Mouse (Mus musculus) cortical plate, adult 2 months (tissue): Measurements from ENCODE around the gene Gm49601. TPM values are rescaled to one million over a fixed set of nuclear protein-coding genes. Genes with fewer than 3 reads are reported as not detected.
A peak's percentile ranks its signal among the peaks of the same experiment; 100 is the strongest.

Experiments
- H3K27ac ChIP-seq: fragments of 200-500 bp; 2 replicates; pipeline ENCODE4 v1.5.1; 2012; ENCODE audit warnings: low read length, control low read depth, inconsistent platforms; ENCODE audit not compliant: insufficient read depth
- H3K4me1 ChIP-seq: fragments of 200-500 bp; 2 replicates; pipeline ENCODE4 v1.6.1; 2011; ENCODE audit warnings: low read length; ENCODE audit not compliant: control insufficient read depth, insufficient read depth
- H3K4me3 ChIP-seq: fragments of 200-500 bp; 2 replicates; pipeline ENCODE4 v1.5.1; 2011; ENCODE audit warnings: mild to moderate bottlenecking, low read length, control low read depth; ENCODE audit not compliant: insufficient read depth
- CTCF ChIP-seq: fragments of 200-500 bp; IDR thresholded peaks from 2 replicates; pipeline ENCODE4 v1.5.1; 2011; ENCODE audit warnings: mild to moderate bottlenecking, control low read depth, low read length; ENCODE audit not compliant: insufficient read depth; ENCODE audit errors: extremely low read depth
- POLR2A ChIP-seq: fragments of 200-500 bp; IDR thresholded peaks from 2 replicates; pipeline ENCODE4 v1.6.1; 2011; ENCODE audit warnings: mild to moderate bottlenecking, low read length, control low read depth; ENCODE audit not compliant: insufficient read depth; ENCODE audit errors: extremely low read depth
- polyA plus RNA-seq: library from polyadenylated mRNA; depleted of rRNA; stranded (reverse); fragments of >200 nt; gene quantifications from 2 replicates; pipeline ENCODE4 v1.2.3, GENCODE M21; 2012

The Gm49601 gene
- polyA plus RNA-seq, 1 experiment, result 156 TPM

- H3K4me1 ChIP-seq, result no peaks in the 10 kb centered on the region; the same call in 1 of the 2 replicates
- H3K4me3 ChIP-seq, result no peak overlapping the region
- TF ChIP-seq CTCF (no peak), POLR2A (no peak)
- H3K27ac ChIP-seq, result no peak overlapping the region
Measured at GRCm38 (mm10) chr16:18622916-18623750, 3.1 kb downstream of the Gm49601 start.

GRCm38 (mm10) chr16:18622019-18622418 is 4.2 kb downstream of the Gm49601 start, which contains the start of gene Gp1bb:
Gene Gp1bb (minus strand): TSS chr16:18622403.
- H3K4me1 ChIP-seq, result no peaks in the 10 kb centered on the region
- no peak for TF ChIP-seq CTCF
- TF ChIP-seq POLR2A, result no peak
- H3K27ac ChIP-seq, result no peak within 1 kb of the TSS
- peak within 1 kb of the TSS; percentile 27; the same call in 1 of the 2 replicates for H3K4me3 ChIP-seq

DNA sequence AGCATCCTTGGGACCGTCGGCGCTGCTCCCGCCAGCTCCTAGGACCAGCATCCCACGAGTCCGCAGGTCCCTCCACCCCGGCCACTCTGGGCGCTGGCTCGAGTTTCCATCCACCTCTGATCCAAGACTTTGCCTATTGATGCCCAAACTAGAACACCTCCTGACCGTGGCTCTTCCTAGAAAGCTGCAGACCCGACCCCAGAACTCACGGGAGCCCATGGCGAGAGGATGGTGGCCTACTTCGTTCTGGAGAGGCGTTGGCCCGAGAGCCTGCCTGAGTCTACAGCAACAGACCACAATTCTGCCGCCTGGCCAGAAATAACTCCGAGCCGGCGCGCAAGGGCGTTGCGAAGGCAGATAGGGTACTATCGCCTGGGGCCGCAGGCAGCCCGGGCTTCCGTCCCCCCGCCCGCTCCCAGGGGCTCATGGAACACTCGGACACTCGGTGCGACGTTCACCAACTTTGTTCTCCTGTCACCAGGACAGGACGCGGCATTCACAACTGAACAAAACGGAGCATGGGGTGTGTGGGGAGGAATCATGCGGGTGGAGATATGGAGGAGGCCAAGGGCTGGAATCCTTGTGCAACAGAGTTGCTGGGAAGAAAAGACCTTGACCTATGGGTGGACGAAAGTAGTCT is 4.7 kb downstream of the Gm49601 start:
- H3K4me1 ChIP-seq, result no peaks in the 10 kb centered on the region
- peak; percentile 24; the same call in 1 of the 2 replicates for TF ChIP-seq POLR2A
- TF ChIP-seq CTCF, result no peak
- peak overlapping the region; percentile 27; the same call in 1 of the 2 replicates for H3K4me3 ChIP-seq
- peak overlapping the region; percentile 76; the same call in 1 of the 2 replicates for H3K27ac ChIP-seq

DNA sequence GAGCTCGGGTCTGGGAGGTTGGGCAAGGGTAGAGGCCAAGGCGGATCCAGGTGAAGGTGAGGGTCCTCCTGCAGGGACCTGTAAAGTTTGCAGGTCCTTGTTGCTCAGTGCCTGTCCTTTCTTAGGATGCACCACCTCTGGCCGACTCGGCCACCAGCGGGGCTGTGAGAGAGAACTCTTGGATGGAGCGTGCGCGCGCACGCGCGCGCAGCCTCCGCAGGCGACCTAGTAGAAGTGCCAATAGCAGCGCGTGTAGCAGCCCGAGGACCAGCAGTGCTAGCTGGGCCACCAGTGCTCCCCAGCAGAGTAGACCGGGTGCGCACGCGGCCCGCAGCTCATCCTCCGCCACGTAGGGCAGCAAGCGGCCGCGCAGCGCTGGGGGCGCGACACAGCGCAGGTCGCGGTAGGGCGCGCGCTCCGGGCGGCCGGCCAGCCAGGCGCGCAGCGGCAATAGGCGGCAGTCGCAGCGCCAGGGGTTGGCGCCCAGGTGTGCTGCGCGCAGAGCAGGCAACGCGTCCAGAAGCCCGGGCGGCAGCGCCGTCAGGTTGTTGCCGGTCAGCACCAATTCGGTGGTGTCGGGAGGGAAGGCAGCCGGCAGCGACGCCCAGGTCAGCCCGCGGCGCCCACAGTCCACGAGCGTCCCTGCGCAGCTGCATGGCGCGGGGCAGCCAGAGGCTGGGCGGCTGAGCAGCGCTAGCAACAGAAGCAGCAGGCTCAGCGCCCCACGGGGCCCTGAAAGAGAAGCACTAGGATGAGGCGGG is 5.4 kb downstream of the Gm49601 start:
- Histone ChIP-seq H3K4me1 (no peaks in the 10 kb centered on the region), H3K27ac (peak overlapping the region; percentile 76), H3K4me3 (peak overlapping the region; percentile 27)
- TF ChIP-seq POLR2A (no peak; the same call in 1 of the 2 replicates), CTCF (no peak)

DNA sequence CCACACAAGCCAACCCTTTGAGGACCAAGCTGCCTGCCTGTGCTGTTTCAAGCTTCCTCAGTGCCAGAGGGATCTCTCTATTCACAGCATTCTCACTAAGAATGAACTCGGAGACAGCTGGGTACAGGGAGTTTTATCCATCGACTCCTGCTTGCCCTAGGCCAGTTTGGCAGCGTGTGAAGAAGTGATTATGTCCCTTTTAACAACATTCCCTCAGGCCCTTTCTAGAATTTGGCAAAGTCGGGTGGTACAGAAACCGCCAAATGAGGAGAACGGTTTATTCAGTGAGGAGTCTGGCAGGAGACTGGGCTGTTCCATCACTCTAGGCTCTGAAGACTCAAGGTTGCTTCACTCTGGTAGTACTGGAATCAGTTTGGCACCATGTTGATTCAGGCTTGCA is 6.0 kb downstream of the Gm49601 start:
- Histone ChIP-seq H3K4me1 (no peaks in the 10 kb centered on the region), H3K4me3 (no peak overlapping the region), H3K27ac (no peak overlapping the region)
- TF ChIP-seq CTCF, result no peak

GRCm38 (mm10) chr16:18619110-18619509 is 7.1 kb downstream of the Gm49601 start:
- TF ChIP-seq POLR2A (no peak), CTCF (no peak)
- H3K4me1 ChIP-seq, result no peaks in the 10 kb centered on the region
- no peak overlapping the region for H3K27ac ChIP-seq
- H3K4me3 ChIP-seq, result no peak overlapping the region

DNA sequence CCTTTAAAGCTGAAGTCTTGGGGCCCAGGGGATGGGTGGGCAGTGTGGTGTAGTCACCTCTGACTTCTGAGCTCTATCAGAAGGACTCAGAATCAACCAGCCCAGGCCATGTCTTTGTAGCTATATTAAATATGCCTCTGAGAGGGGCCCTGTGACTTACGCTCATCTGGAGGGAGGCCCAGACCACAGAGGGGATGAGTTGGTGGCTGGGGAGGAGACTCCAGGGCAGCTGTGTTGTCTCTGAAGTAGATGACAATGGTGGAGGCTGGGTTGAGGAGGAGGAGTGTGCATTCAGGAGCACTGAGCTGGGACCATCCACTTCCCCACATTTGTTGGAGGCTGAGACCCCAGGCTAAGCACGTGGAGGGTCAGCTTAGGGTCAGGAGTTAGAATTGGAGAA is 7.9 kb downstream of the Gm49601 start:
- H3K4me3 ChIP-seq, result no peak overlapping the region
- TF ChIP-seq CTCF, result no peak
- no peak for TF ChIP-seq POLR2A
- no peaks in the 10 kb centered on the region for H3K4me1 ChIP-seq
- no peak overlapping the region for H3K27ac ChIP-seq

- TF ChIP-seq CTCF, result peak; percentile 98
- TF ChIP-seq POLR2A, result no peak
- Histone ChIP-seq H3K27ac (no peak overlapping the region), H3K4me1 (no peaks in the 10 kb centered on the region), H3K4me3 (peak overlapping the region; percentile 16)
Measured at GRCm38 (mm10) chr16:18617370-18618065, 8.7 kb downstream of the Gm49601 start.

DNA sequence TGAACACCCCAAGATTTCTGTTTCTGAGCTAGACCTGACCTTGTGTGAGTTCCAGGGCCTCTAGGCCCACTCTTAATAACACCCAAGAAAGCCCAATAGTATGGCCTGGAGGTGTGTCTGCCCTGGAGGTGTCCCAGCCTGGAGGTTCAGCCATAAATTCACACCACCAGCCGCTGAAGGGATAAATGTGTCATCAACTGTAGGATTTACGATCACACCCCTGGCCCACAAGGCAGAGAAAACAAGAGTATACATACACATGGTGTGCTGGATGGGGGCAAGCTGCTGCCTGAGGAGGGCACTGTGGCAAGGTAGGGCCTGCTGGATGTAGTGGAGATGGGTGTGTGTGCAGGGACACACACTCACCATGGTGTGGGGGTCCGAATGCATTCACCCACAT is 12.9 kb downstream of the Gm49601 start:
- Histone ChIP-seq H3K4me1 (no peaks in the 10 kb centered on the region), H3K27ac (no peak overlapping the region), H3K4me3 (no peak overlapping the region)
- TF ChIP-seq POLR2A (no peak), CTCF (no peak)
